Mouse (Mus musculus) embryonic facial prominence, embryonic 12.5 days (tissue): Measurements from ENCODE around the gene Phc3. TPM values are rescaled to one million over a fixed set of nuclear protein-coding genes. Genes with fewer than 3 reads are reported as not detected.
A peak's percentile ranks its signal among the peaks of the same experiment; 100 is the strongest.
"Not testable (repeated sequence)": the region's sequence is repeated elsewhere in the genome, so short reads cannot be mapped to it uniquely, and the experiment has no call there.

ENCODE experiments used
- ATAC-seq: fragments of 200-750 bp; cut with Nextera tagmentation; 2 replicates; pipeline ENCODE4 v1.8.0; 2017; ENCODE audit not compliant: insufficient number of reproducible peaks, insufficient read depth, low FRiP score, low TSS enrichment
- H3K27ac ChIP-seq: fragments of 300-500 bp; sonication (generic); 2 replicates; pipeline ENCODE4 v1.5.1; 2016; ENCODE audit warnings: mild to moderate bottlenecking
- H3K27me3 ChIP-seq: fragments of 300-500 bp; sonication (generic); 2 replicates; pipeline ENCODE4 v1.6.1; 2016; ENCODE audit warnings: mild to moderate bottlenecking, moderate library complexity
- H3K36me3 ChIP-seq: fragments of 300-500 bp; sonication (generic); 2 replicates; pipeline ENCODE4 v1.6.1; 2016; ENCODE audit warnings: mild to moderate bottlenecking
- H3K4me1 ChIP-seq: fragments of 300-500 bp; sonication (generic); 2 replicates; pipeline ENCODE4 v1.6.1; 2016
- H3K4me2 ChIP-seq: fragments of 300-500 bp; sonication (generic); replicated peaks from 2 replicates; pipeline ENCODE4 v1.6.1; 2016; ENCODE audit warnings: mild to moderate bottlenecking, moderate library complexity
- H3K4me3 ChIP-seq: fragments of 300-500 bp; sonication (generic); 2 replicates; pipeline ENCODE4 v1.5.1; 2016; ENCODE audit warnings: mild to moderate bottlenecking
- H3K9ac ChIP-seq: fragments of 300-500 bp; sonication (generic); 2 replicates; pipeline ENCODE4 v1.6.1; 2016; ENCODE audit warnings: mild to moderate bottlenecking, moderate library complexity
- H3K9me3 ChIP-seq: fragments of 300-500 bp; sonication (generic); 2 replicates; pipeline ENCODE4 v1.6.1; 2016; ENCODE audit warnings: mild to moderate bottlenecking, moderate library complexity
- WGBS: fragments of 180-500 bp; shearing (Covaris S2); methylation state at CpG from one replicate; pipeline ENCODE4 v1.1.7; 2016; 5-methylcytosine and 5-hydroxymethylcytosine counted together
- polyA plus RNA-seq: library from polyadenylated mRNA; unstranded; fragments of >200 nt; fragmentation: Nextera tagmentation; extraction: Ambion mirVana; gene quantifications from 2 replicates; pipeline ENCODE4 v1.2.1, GENCODE M21; 2016

Gene Phc3
- polyA plus RNA-seq, 1 experiment from 2014 or later = 6.7 TPM

DNA sequence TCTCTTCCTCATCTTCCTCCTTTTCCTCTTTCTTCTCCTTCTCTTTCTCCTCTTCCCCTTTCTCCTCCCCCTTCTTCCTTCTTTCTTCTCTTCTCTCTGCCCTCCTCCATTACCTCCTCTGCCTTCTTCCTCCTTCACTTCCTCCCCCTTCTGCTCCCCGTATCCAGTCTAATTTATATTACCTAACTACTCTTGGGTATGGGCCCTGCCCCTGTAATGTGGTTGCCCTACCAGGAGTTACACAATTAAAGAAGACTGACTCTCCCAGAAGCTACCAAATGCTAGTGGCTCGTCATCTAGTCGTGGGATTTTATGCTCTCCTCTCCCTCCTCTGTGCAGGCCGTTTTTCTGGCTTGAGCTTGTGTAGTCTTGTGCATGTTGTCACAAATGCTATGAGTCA, 108.5 kb downstream of the Phc3 start:
- Histone ChIP-seq H3K4me3 (no peak overlapping the region), H3K27ac (no peak overlapping the region), H3K4me1 (peaks cover 8% of the 10 kb centered on the region), H3K4me2 (no peak overlapping the region), H3K36me3 (no peaks in the 10 kb centered on the region), H3K27me3 (peaks cover 14% of the 10 kb centered on the region), H3K9me3 (no peaks in the 10 kb centered on the region), H3K9ac (no peak overlapping the region)
- WGBS = 71% methylated on average over 4 of the region's 4 CpGs
- no peak for ATAC-seq

- not testable (repeated sequence) for H3K4me2 ChIP-seq, ATAC-seq, H3K36me3 ChIP-seq, H3K4me1 ChIP-seq, H3K9me3 ChIP-seq, H3K4me3 ChIP-seq, H3K27ac ChIP-seq, H3K9ac ChIP-seq
- peaks cover 23% of the 10 kb centered on the region for H3K27me3 ChIP-seq
- 95% methylated on average over 8 of the region's 8 CpGs for WGBS
Measured at GRCm38 (mm10) chr3:30859599-30859998, 109.6 kb downstream of the Phc3 start.

GRCm38 (mm10) chr3:30855604-30856458, 113.4 kb downstream of the Phc3 start, which contains the start of gene Gpr160:
Gene Gpr160, plus strand, starts transcription at chr3:30855950.
- WGBS = under 1% methylated on average over 75 of the region's 75 CpGs
- Histone ChIP-seq H3K9me3 (no peaks in the 10 kb centered on the region), H3K27ac (no peak within 1 kb of the TSS)

GRCm38 (mm10) chr3:30853596-30853995, 115.6 kb downstream of the Phc3 start:
- no peak overlapping the region for H3K4me2 ChIP-seq
- H3K27ac ChIP-seq = no peak overlapping the region
- no peaks in the 10 kb centered on the region for H3K36me3 ChIP-seq
- H3K9ac ChIP-seq = no peak overlapping the region
- WGBS = 90% methylated on average over 5 of the region's 5 CpGs
- peaks cover 23% of the 10 kb centered on the region for H3K27me3 ChIP-seq
- no peak for ATAC-seq
- no peak overlapping the region for H3K4me3 ChIP-seq
- no peaks in the 10 kb centered on the region for H3K9me3 ChIP-seq
- peaks cover 8% of the 10 kb centered on the region for H3K4me1 ChIP-seq

More at GRCm38 (mm10) chr3:30855604-30856458, 113.4 kb downstream of the Phc3 start, which contains the start of gene Gpr160:
- peaks cover 8% of the 10 kb centered on the region for H3K4me1 ChIP-seq
- peak; percentile 74 for ATAC-seq
- H3K9ac ChIP-seq = peak within 1 kb of the TSS; percentile 56
- H3K4me2 ChIP-seq = peak within 1 kb of the TSS; percentile 99
- H3K4me3 ChIP-seq = peak within 1 kb of the TSS; percentile 61
- H3K36me3 ChIP-seq = no peaks in the 10 kb centered on the region
- H3K27me3 ChIP-seq = peaks cover 23% of the 10 kb centered on the region

GRCm38 (mm10) chr3:30851422-30851821, 117.8 kb downstream of the Phc3 start:
- Histone ChIP-seq H3K9ac (no peak overlapping the region), H3K36me3 (no peaks in the 10 kb centered on the region), H3K4me2 (no peak overlapping the region), H3K9me3 (no peaks in the 10 kb centered on the region), H3K4me3 (no peak overlapping the region), H3K27me3 (peaks cover 16% of the 10 kb centered on the region), H3K27ac (no peak overlapping the region), H3K4me1 (peaks cover 8% of the 10 kb centered on the region)
- no peak for ATAC-seq
- 73% methylated on average over 6 of the region's 6 CpGs for WGBS

Other genes starting within 250 kb of the Phc3 start
- gene Samd7, start 223.1 kb downstream of the Phc3 start, polyA plus RNA-seq = not detected in 2 replicates
- gene Sec62, start 176.5 kb downstream of the Phc3 start, polyA plus RNA-seq = 84.0 and 85.0 TPM in 2 replicates
- 2.1 and 3.2 TPM in 2 replicates for gene Gpr160, start 113.5 kb downstream of the Phc3 start, polyA plus RNA-seq
- 46.9 and 52.2 TPM in 2 replicates for gene Prkci, start 26.3 kb upstream of the Phc3 start, polyA plus RNA-seq
- gene Skil, start 125.6 kb upstream of the Phc3 start, polyA plus RNA-seq = 33.5 and 34.9 TPM in 2 replicates
- gene Cldn11, start 180.5 kb upstream of the Phc3 start, polyA plus RNA-seq = 32.1 and 38.7 TPM in 2 replicates